Mouse (Mus musculus) spleen, adult 12 weeks (tissue): ENCODE measurements around the gene Ak5.

Experiments
- DNase-seq: peaks from one replicate; pipeline ENCODE4 v3.0.0; 2022; ENCODE audit warnings: low spot score

Ak5 gene

DNA sequence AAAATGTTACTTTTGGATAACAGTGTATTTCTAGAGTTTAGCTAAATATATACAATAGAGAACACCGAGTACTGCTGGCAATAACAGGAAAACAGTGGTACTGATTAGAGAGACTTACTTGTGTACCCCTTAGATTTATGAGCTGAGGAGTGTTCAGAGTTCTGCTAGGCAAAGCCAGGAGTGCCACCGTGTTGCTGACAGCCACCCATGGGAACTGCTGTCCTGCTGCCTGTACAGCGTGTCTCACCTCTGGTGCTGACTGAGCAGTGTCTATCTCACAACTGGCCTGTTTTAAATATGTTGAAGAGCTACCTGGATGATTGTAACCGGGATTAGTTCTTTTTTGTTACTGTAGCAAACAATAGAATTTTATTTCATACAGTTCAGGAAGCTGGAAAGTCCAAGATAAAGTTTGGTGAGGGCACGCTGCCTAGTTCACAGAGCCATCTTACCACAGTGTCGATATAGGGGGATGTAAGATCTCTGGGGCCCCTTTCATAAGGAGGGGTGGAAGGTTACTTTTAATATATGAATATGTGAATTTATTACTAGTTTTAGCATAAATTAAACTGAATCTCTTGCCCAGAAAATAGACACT, 103.5 kb downstream of the Ak5 start:
- no peak for DNase-seq

DNA sequence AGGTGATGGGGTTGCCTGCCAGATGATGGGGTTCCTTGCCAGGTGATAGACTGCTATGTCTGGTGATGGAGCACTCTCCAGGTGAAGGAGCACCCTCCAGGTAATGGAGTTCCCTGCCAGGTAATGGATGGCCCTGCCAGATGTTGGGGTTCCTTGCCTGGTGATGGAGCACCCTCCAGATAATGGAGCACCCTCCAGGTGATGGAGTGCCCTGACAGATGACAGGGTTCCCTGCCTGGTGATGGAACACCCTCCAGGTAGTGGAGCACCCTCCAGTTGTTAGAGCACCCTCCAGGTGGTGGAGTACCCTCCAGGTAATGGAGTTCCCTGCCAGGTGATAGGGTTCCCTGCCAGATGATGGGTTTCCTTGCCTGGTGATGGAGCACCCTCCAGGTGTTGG, 104.3 kb downstream of the Ak5 start:
- no peak for DNase-seq

DNA sequence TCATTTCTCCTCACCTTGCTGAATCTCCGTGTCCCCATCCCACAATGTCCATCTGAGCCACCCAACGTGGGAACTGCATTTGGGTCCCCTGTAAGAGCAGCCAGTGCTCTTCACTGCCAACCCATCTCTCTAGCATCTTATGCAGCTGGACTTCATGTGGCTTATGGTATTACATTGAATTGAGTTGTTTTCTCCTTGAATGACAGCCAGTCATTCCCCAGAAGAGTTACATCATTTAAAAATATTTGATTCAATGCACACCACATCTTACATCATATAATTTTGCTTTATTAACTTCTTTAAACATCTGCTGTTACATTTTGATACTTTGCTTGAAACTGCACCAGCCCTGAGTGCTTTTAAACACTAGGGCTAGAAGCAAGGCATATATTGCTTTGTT, 106.5 kb downstream of the Ak5 start:
- no peak for DNase-seq

DNA sequence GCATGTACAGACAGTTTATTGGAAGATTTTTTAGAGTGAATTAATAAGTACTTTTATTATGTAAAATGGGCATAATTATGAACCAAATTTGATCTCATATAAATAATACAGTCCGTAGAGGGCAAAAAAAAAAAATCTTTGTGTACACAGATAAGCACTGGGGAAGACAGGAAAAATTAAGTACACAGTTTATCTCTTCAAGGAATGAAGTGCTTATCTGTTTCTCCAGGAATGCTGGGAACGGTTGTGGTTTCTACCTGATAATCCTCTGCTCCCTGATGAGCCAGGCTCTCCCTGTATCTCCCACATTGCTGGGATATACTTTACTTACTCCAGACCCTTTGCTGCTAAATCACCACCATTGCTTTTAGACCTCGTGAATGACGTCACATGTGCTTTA, 108.9 kb downstream of the Ak5 start:
- DNase-seq, result no peak

DNA sequence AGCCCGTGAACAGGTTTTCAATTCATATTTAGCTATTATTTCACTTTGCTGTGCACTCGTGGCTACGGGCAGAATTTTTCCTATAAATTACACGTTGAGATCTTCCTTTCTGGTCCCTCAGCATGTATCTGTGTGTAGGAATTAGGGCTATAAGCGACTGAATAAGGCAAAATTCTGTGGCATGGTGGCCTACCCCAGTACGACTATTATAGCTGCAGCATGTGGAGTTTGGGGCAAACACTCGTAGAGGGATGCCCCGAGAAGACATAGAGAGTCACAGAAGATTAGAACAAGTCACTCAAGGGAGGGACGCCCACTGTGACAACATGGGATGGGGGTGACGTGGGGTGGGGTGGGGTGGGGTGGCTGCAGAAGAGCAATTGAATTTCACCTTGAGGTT, 110.1 kb downstream of the Ak5 start:
- no peak for DNase-seq

DNA sequence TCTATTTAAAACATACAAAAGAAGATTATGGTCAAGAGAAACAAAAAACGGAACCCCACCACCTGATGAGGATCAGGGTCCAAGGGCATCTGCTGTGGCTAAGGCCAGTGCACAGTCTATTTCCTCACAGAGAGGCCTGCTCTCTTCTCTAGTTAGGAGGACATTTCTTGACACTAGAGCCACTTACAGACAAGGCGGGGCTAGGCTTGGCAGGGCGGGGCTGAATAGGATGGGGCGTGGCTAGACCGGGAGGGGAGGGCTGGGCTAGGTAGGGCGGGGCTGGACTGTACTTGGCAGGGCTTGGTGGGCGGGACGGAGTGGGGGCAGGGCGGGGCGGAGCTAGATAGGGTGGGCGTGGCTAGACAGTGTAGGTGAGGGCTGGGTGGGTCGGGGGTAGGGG, 110.5 kb downstream of the Ak5 start:
- DNase-seq, result peak; percentile 55

DNA sequence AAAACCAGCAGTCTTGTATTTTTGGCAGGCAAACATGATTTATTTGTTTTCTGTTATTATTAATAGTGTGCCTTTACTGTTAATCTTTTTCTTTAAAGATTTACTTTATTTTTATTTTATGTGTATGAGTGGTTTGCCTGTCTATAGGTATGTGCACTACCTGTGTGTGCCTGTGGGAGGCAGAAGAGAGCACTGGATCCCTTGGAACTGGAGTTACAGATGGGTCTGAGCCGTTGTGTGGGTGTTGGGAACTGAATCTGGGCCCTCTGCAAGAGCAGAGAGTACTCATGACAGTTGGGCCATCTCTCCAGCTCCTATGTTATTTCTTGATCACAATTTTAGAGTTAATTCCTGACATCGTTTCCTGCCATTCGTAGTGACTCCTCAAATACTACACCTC, 111.2 kb downstream of the Ak5 start:
- DNase-seq, result no peak

DNA sequence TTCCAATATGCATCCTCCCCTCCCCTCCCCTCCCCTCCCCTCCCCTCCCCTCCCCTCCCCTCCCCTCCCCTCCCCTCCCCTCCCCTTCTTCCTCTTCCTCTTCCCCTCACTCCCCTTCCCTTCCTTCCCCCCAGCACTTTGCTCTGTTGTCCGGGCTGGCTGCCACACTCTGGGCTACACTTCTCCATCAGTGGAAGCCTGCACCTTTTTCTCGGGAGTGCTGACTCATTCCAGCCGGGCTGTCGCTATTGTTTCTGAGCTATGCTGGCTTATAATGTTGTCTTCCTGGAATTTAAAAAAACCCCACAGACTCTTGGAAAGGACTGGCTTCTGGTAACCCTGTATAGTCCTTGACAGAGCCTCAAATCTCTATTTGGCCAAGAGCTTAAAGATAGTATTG, 111.7 kb downstream of the Ak5 start:
- DNase-seq, result no peak

DNA sequence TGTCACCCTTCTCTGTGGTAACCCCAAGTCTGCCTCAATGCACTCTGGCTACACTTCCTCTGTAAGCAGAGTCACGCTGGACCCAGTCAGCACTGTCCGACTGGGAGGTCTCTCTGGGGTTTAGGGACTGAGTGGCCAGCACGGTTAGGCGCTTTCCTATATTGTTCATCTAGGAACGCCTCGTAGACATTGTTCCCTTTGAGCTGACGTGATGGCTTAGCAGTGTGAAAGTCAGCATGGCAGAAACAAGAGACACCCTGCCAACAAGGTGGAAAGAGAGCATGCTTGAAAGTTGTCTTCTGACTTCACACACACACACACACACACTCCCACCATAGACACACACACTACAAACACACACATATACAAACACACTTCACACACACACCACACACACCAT, 112.9 kb downstream of the Ak5 start:
- no peak for DNase-seq

DNA sequence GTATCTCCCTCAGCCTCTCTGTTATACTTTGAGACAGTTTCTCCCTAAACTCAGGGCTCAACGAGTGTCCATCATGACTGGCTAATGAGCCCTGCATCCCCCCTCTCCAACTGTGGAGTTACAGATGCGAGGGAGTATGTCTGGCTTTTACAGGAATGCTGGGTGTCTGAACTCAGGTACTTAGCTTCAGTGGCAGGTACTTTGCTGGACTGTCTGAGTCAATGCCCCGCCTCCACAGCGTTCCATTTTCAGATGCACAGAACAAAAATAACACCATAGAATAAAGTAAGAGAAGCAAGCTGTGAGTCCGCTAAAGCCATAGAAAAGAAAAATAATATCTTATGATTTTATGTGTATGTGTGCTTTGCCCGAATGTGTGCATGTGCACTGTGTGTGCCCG, 113.8 kb downstream of the Ak5 start:
- no peak for DNase-seq

DNA sequence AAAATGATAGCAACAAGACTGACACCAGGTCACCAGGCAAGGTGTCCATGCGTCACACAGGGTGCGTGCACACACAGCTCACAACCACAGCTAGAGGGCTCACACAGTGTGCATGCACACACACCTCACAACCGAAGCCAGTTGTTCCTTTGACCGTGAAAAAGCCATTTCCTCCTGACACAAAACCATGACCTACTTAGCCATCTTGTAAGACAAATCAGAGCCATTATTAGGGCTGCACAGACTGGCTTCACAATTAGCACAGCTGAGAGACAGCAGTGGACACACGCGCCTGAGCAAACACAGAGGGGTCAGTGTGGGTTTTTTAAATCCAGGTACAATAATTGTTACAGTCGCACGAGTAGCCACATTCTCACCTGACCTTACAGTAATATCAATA, 115.5 kb downstream of the Ak5 start:
- DNase-seq, result no peak

DNA sequence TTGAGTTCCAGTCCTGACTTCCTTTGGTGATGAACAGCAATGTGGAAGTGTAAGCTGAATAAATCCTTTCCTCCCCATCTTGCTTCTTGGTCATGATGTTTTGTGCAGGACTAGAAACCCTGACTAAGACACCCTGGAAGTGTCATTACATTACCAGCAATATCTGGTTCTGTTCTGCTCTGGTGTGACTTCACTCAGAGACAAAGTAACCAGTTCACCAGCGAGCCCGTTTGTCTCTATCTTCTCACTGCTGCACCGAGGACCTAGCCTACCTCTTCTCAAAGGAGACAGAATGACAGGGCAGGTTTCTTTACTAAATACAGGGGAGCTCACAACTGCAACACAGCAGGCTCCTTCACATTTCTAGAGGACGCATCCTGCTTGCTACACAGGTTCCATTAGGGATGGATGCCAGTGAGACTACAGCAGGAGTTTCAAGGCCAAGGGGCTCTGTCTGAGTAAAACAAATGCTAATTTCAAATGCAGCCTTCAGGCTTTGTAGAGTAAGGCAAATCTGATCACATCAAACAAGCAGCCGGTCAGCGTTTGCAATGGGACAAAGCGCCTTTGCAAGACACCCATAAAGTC, 117.5 kb downstream of the Ak5 start:
- no peak for DNase-seq

DNA sequence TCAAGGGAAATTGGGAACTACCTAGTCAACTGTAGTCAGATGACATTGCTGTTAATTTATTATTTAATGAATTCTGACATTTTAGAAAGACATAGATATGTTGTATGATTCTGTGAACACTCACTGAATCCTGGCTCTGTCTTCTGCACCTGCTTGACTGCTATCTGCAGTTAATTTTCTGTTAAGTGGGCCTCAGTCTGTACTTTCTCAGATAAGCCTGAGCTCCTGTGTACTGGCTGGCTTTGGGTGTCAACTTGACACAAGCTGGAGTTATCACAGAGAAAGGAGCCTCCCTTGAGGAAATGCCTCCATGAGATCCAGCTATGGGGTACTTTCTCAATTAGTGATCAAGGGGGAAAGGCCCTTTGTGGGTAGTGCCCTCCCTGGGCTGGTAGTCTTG, 118.1 kb downstream of the Ak5 start:
- DNase-seq, result no peak

DNA sequence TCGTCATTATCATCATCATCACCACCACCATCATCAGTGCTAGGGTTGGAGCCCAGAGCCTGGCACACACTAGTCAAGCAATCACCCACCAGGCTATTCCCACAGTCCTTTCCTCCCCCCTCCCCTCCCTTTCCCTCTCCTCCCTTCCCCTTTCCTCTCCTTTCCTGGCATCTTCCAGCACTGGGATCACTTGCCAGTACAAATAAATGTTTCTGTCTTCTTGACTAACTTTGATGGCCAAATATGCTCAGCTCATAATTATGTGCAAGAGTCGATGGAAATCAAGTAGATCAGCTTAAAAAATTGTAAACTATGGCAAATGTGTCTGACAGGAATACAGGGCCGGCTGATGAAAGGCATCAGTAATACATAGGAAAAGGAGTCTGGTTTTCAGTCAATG, 123.2 kb downstream of the Ak5 start:
- no peak for DNase-seq

DNA sequence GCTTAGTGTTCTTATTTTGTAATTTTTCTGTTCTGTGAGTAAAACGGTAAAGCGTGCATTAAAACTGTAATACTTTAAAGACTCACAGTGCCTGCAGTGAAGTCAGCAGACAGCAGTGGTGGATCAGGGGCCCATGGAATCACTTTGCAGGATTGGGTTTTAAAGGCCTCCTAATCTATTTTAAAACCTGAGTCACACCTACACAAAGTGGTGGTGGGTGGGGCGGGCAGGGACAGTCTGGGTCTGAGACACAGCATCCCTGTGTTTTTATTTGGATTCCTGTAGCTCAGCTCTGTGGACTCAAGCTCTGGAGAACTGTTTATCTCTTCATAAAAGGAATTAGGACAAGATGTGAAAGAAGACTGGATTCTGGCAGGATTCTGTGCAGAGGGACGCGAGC, 125.9 kb downstream of the Ak5 start:
- no peak for DNase-seq

DNA sequence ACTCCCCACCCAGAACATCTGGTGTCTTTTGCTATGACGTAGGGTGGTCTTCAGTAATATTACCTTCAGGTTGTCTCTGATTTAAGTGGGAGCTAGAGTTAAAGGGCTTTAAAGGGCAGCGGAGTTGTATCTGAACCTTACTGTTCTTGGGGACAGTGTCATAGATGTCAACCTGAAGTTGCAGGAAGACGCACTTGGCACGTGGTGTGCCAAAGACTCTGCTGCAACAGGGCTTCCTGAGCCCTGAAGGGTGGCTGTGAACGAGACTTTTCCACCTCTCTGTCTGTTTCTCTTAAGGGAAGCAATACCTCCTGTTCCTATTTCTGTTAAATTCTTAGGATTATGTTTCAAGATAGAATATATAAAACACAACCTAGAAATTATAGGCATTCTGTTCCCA, 137.8 kb downstream of the Ak5 start:
- DNase-seq, result no peak

DNA sequence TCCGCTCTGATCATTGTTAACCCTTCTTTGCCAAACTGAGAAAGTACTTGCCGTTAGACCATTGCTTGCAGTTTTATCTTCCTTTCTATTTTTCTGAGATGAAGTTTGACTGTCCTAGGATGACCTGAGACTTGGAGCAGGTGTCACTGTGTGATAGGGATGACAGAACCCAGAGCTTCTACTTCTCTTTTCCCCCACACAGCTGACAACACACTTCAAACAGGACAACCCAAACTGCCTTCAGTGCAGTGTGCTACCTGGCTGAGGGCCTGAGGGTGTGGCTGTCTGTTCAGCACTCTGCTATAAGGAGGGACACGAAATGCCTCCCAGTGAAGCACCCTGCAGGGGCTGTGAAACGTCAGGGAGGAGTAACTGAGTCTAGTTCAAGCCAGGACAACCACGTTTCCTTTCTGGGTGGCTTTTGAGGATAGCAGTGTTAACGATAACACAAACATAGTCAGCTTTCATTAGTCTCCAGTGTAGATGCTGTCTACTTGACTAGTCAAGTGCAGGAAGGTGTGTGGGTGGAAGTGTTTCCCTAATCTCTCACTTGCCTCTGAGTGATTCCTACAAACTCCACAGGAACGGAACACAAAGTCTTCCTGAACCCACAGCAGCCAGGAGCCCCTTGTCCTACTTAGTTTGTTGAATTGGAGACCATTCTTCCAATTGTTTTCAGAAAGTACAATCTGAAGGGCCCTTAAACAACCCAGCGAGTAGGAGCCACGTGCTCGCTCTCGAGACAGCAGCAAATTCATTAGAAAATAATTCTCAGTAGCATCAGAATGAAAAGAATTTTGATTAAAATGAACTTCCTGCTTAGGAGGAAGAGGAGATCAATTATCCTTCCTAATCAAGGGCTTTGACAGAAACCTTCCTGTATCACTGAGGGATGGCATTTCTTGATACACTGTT, 138.8 kb downstream of the Ak5 start:
- DNase-seq, result no peak

DNA sequence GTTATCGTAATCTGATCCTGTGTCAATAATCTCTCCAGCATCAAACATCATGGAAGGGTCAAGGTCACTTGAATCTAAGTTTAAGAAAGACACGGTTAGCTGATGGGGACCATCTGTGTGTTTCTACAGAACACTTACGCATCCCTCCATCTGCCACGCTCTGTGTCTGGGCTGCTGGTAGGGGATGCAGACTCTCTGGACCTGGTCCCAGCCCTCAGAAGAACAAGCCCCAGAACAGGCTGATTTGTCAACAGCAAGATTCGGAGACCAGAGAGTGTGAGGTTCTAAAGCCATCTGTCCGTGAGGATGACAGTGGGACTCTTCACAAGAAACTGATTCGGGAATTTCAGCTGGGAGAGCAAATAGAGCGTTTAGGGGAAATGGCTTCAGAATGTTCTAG, 141.4 kb downstream of the Ak5 start:
- no peak for DNase-seq

DNA sequence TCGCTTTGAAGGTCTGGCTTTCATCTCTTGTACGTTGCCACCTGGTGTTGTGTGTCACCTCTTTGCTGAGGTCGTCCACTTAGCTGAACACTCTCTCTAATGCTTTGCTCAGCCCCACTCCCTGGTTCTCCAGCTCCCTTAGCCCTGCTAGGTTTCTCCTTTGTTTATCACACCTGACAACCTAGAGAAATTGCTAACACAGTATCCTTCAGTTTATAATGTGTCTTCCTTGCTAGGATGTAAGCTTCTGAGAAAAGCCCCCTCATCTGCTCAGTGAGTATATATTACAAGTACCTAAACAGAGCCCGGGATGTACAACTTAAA, 144.9 kb downstream of the Ak5 start:
- no peak for DNase-seq

DNA sequence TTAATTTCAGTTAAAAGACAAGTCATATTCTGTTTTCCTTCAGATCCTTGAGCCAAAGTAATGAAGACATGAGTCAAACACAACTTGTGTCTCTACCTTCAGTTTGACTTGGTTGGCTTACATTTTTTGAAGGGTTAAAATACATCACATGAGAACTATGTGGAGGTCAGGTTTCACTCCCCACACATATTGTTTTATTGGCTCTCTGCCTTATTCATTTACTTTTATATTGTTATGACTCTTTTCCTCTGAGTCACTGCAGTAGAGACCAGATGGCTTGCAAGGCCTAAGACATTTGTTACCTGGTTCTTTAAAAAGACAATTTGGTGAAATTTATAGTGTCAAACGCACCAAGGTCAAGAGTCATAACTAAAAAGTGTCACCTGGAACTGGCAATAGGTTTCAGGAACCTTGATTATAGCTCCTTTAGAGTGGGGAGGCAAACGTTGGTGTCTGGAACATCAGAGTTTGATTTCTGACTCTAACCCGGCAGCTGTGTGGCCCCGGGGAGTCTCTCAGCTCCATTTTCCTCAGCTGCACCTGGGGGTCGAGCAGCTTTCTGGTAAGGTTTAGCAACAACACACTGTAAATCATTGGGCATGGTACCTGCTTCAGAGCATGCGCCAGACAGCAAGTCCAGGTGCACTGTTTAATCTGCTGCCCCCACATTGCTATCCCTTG, 145.4 kb downstream of the Ak5 start:
- DNase-seq, result no peak

DNA sequence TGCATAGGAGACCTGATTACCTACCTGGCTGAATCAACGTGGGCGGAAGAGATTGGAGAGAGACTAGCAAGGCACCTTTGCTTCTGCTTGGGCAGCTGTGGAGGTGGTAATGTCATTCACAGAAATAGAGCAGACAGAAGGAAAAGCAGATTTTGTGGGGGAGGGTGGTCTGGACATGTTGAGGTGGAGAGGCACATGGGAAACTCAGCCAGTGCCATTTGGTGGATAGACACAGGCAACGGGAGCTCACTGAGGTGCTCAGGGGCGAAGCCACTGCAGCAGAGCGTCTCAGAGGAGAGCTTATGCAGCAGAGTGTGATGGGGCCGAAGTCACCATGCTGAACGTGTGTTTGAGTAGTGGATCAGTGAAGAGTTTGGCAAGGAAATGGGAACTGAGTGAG, 147.1 kb downstream of the Ak5 start:
- DNase-seq, result no peak

DNA sequence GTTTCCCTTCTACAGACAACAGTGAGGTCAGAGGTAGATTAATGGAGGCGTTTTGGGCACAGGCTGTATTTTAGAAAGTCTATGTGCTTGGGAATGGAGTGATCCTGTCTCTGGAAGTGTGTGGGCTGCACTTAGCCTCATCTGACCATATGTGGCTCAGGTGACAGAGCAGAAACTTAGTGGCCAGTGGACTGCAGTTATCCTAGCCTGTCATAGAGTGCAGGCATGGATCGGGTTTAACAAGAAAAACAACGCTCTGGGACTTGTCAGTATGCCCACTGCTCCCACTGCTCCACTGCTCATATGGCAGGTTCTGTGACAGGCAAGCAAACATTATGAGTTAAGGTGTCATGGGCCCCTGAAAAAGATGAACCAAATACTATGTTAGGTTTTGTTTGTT, 148.1 kb downstream of the Ak5 start:
- no peak for DNase-seq

DNA sequence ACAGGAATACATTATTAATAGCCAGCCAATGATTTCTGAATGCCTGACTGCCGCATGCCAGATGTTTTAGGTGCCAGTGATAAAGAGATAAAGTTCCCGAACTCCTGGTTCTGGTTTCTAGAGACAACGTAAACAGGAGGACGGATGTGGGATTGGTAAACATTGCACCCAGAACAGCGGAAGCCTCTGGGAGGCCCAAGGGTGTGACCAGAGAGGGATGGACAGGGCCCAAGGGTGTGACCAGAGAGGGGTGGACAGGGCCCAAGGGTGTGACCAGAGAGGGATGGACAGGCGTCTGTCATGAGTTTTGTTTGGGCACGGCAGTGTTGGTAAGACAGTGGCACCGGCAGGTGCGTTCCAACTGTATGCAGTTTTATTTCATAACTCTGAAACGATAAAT, 148.6 kb downstream of the Ak5 start:
- DNase-seq, result no peak
